Mouse (Mus musculus) intestine, embryonic 16.5 days (tissue): ENCODE results near the gene Sdk2. TPM values are rescaled to one million over a fixed set of nuclear protein-coding genes. Genes with fewer than 3 reads are reported as not detected.

Experiments
- ATAC-seq: fragments of 200-750 bp; cut with Nextera tagmentation; 2 replicates; pipeline ENCODE4 v1.8.0; 2017; ENCODE audit warnings: moderate TSS enrichment, moderate library complexity
- H3K27ac ChIP-seq: fragments of 300-500 bp; sonication (generic); 2 replicates; pipeline ENCODE4 v1.5.1; 2014; ENCODE audit warnings: mild to moderate bottlenecking, low read length
- H3K27me3 ChIP-seq: fragments of 300-500 bp; sonication (generic); replicated peaks from 2 replicates; pipeline ENCODE4 v1.6.1; 2014; ENCODE audit warnings: low read length, control low read depth, mixed read lengths; ENCODE audit not compliant: control insufficient read depth, insufficient read depth
- H3K36me3 ChIP-seq: fragments of 300-500 bp; sonication (generic); 2 replicates; pipeline ENCODE4 v1.6.1; 2014; ENCODE audit warnings: low read length, control low read depth; ENCODE audit not compliant: control insufficient read depth, insufficient read depth
- H3K4me1 ChIP-seq: fragments of 300-500 bp; sonication (generic); 2 replicates; pipeline ENCODE4 v1.6.1; 2014; ENCODE audit warnings: low read length, control low read depth, mixed read lengths; ENCODE audit not compliant: control insufficient read depth, insufficient read depth
- H3K4me2 ChIP-seq: fragments of 300-500 bp; sonication (generic); 2 replicates; pipeline ENCODE4 v1.6.1; 2014; ENCODE audit warnings: low read depth, low read length, control low read depth
- H3K4me3 ChIP-seq: fragments of 300-500 bp; sonication (generic); 2 replicates; pipeline ENCODE4 v1.5.1; 2014; ENCODE audit warnings: mild to moderate bottlenecking, low read length
- H3K9ac ChIP-seq: fragments of 300-500 bp; sonication (generic); 2 replicates; pipeline ENCODE4 v1.6.1; 2014; ENCODE audit warnings: low read depth, low read length
- H3K9me3 ChIP-seq: fragments of 300-500 bp; sonication (generic); 2 replicates; pipeline ENCODE4 v1.6.1; 2016; ENCODE audit warnings: low read length, control low read depth; ENCODE audit not compliant: control insufficient read depth
- WGBS: fragments of 180-500 bp; shearing (Covaris S2); extraction: QIAGEN DNeasy Blood & Tissue Kit; methylation state at CpG from one replicate; pipeline ENCODE4 v1.1.7; 2014; 5-methylcytosine and 5-hydroxymethylcytosine counted together
- polyA plus RNA-seq: library from polyadenylated mRNA; unstranded; fragments of >200 nt; fragmentation: Nextera tagmentation; extraction: Ambion mirVana; gene quantifications from 2 replicates; pipeline ENCODE4 v1.2.1, GENCODE M21; 2015

Gene Sdk2
- polyA plus RNA-seq, 1 experiment from 2014 or later, result 1.5 TPM

GRCm38 (mm10) chr11:113803321-113803941 lies 263.4 kb downstream of the Sdk2 start:
- 66% methylated on average over 9 of the region's 9 CpGs for WGBS
- H3K9me3 ChIP-seq, result no peaks in the 10 kb centered on the region
- H3K9ac ChIP-seq, result no peak overlapping the region
- peaks cover 28% of the 10 kb centered on the region for H3K4me1 ChIP-seq
- H3K4me3 ChIP-seq, result no peak overlapping the region
- ATAC-seq, result no peak
- H3K36me3 ChIP-seq, result no peaks in the 10 kb centered on the region; the same call in 1 of the 2 replicates
- no peak overlapping the region for H3K4me2 ChIP-seq
- H3K27me3 ChIP-seq, result no peaks in the 10 kb centered on the region
- 0 out of 2 replicates have a peak overlapping the region, but pooled peaks have one; percentile 1 for H3K27ac ChIP-seq

DNA sequence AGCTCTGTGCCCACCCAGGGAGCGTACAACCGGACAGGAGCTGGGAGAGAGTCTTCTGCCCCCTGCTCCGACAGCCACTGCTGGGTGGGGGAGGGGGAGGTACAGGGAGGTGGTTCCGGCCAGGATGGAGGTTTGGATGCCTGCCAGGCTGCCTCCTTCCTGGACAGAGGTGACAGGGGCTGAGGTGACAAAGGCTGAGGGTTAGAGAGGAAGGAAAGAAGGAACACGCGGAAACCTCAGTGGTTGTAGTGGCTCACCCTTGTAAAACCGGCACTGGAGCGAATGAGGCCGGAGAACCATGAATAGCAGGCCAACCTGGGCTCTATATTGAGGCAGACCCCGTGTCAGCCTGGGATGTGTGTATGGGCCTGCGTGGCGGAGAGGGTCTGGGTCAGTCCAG lies 264.4 kb downstream of the Sdk2 start:
- H3K27ac ChIP-seq, result peak overlapping the region; percentile 1; the same call in 1 of the 2 replicates
- no peak for ATAC-seq
- H3K4me1 ChIP-seq, result peaks cover 30% of the 10 kb centered on the region
- H3K9me3 ChIP-seq, result no peaks in the 10 kb centered on the region
- H3K36me3 ChIP-seq, result no peaks in the 10 kb centered on the region; the same call in 1 of the 2 replicates
- H3K9ac ChIP-seq, result no peak overlapping the region
- H3K4me2 ChIP-seq, result no peak overlapping the region
- WGBS, result 57% methylated on average over 12 of the region's 12 CpGs
- H3K27me3 ChIP-seq, result no peaks in the 10 kb centered on the region
- no peak overlapping the region for H3K4me3 ChIP-seq

DNA sequence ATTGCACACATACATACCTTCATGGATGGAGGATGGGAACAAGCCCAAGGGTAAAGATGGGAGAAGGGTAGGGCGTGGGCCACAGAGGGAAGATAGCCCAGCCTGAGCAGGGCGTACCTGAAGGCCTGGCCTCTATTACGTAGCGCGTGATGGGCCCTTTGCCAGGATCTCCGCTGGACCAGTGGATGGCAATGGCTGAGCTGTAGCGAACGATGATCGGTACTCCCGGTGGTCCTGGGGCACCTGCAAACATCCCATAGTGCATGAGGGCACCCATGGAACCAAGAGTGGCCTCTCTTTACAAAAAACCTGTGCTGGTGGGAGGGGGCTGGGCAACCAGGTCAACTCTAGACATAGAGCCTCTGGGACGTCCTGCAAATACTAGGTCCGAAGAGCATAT lies 266.8 kb downstream of the Sdk2 start:
- WGBS, result 92% methylated on average over 12 of the region's 12 CpGs
- H3K36me3 ChIP-seq, result no peaks in the 10 kb centered on the region; the same call in 1 of the 2 replicates
- H3K4me3 ChIP-seq, result no peak overlapping the region
- H3K27ac ChIP-seq, result no peak overlapping the region
- no peaks in the 10 kb centered on the region for H3K27me3 ChIP-seq
- no peak for ATAC-seq
- no peak overlapping the region for H3K4me2 ChIP-seq
- no peak overlapping the region for H3K9ac ChIP-seq
- H3K9me3 ChIP-seq, result no peaks in the 10 kb centered on the region
- peaks cover 18% of the 10 kb centered on the region for H3K4me1 ChIP-seq

DNA sequence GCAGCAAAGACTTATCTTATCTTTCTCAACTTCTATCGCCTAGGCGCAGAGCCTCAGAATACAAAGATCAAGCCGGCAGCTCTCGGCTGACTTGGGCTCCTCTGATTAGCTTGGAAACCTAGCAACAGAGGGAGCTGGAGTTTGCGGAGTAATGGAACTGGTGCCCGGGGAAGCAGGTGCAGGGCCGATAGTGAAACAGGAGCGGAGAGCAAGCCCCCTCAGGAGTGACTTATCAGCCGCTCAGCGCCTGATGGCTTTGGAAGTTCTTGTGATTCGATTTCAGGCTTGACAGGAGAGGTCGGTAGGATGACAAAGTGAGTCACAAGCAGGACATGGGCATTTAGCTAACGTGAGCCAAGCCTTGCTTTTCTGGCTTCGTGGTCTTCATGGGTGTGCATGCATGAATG lies 267.8 kb downstream of the Sdk2 start:
- peak overlapping the region; percentile 20; the same call in 1 of the 2 replicates for H3K4me2 ChIP-seq
- H3K27me3 ChIP-seq, result no peaks in the 10 kb centered on the region
- H3K4me3 ChIP-seq, result no peak overlapping the region; the same call in 1 of the 2 replicates
- ATAC-seq, result peak; percentile 75
- H3K9ac ChIP-seq, result no peak overlapping the region
- H3K36me3 ChIP-seq, result no peaks in the 10 kb centered on the region; the same call in 1 of the 2 replicates
- no peaks in the 10 kb centered on the region for H3K9me3 ChIP-seq
- H3K27ac ChIP-seq, result no peak overlapping the region
- peaks cover 18% of the 10 kb centered on the region for H3K4me1 ChIP-seq
- 53% methylated on average over 14 of the region's 14 CpGs for WGBS

- peaks cover 18% of the 10 kb centered on the region for H3K4me1 ChIP-seq
- WGBS, result 74% methylated on average over 6 of the region's 6 CpGs
- no peak overlapping the region for H3K9ac ChIP-seq
- no peak overlapping the region for H3K4me3 ChIP-seq
- H3K27me3 ChIP-seq, result no peaks in the 10 kb centered on the region
- no peak overlapping the region for H3K27ac ChIP-seq
- no peaks in the 10 kb centered on the region; the same call in 1 of the 2 replicates for H3K36me3 ChIP-seq
- ATAC-seq, result no peak
- H3K4me2 ChIP-seq, result no peak overlapping the region
- no peaks in the 10 kb centered on the region for H3K9me3 ChIP-seq
Measured at GRCm38 (mm10) chr11:113798011-113798410, 268.8 kb downstream of the Sdk2 start.

DNA sequence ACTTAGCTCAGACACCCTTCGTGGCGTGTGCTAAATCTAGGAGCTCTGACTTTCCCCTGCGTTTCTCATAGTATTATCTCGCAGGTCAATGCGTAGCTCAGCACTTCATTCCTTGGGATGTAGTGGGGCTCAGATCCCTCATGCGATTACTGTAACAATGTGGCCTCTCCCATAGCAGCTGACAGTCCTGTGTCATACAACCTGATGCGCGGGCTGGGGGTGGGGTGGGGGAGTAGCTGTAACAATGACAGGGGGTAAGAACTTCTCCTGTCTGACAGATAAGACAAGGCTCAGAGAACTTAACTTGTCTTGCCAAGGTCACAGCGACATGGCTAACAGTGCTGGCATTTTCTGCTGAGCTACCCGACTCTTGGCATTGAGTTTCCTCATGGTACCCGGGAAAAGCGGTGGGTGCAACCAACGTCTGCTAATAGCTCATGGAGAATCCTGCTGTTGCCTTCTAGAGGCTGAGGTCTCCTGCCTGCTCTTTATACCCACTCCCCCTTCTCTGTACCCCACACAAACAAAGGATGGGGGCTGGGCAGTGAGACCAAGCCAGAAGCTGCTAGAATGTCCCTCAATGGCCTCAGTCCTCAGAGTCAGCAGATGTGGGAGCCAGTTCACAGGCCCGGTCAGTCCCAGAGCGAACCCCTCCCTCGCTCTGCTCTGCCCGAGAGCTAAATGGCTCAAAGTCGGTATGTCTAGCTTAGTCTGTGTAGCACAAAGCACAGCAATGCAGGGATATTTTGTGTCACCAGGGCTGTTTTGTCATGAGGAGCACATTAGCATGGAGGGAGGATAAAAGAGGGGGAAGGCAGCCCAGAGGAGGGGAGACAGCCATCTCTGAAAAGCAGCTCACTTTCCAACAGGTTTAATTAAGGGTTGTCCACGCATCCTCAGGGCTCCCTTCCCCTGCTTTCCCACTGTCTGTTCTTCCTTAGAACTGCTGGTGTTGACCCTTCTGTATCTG lies 269.5 kb downstream of the Sdk2 start:
- Histone ChIP-seq H3K4me3 (no peak overlapping the region), H3K27me3 (no peaks in the 10 kb centered on the region), H3K27ac (no peak overlapping the region), H3K36me3 (no peaks in the 10 kb centered on the region), H3K4me1 (peaks cover 14% of the 10 kb centered on the region), H3K9me3 (no peaks in the 10 kb centered on the region), H3K4me2 (no peak overlapping the region), H3K9ac (no peak overlapping the region)
- ATAC-seq, result no peak
- 71% methylated on average over 19 of the region's 19 CpGs for WGBS

DNA sequence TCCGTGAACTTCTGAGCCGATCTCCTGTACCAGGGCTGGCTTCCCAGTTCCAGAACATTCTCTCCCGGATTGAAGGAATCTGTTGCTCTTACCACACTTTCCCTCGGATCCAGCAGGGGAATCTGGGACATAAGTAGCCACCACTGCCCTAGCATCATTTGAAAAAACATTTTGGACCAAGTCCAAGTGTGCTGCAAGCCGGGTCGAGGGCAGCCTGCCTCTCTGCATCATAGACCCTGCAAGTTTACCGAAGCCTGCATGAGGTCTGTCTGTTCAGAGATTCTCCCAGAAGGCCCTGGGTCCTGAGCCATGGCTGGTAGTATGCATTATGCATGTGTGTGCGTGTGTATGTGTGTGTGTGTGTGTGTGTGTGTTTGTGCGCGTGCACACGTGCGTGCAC lies 271.0 kb downstream of the Sdk2 start:
- Histone ChIP-seq H3K27ac (no peak overlapping the region), H3K9me3 (no peaks in the 10 kb centered on the region), H3K4me3 (no peak overlapping the region), H3K9ac (0 out of 2 replicates have a peak overlapping the region, but pooled peaks have one; percentile 23), H3K36me3 (no peaks in the 10 kb centered on the region), H3K27me3 (no peaks in the 10 kb centered on the region), H3K4me2 (no peak overlapping the region), H3K4me1 (peaks cover 9% of the 10 kb centered on the region)
- no peak for ATAC-seq
- 76% methylated on average over 12 of the region's 12 CpGs for WGBS

GRCm38 (mm10) chr11:113791357-113792215 lies 275.3 kb downstream of the Sdk2 start:
- Histone ChIP-seq H3K4me1 (peaks cover 18% of the 10 kb centered on the region), H3K9me3 (no peaks in the 10 kb centered on the region), H3K9ac (peak overlapping the region; percentile 31; the same call in 1 of the 2 replicates), H3K36me3 (no peaks in the 10 kb centered on the region), H3K4me2 (no peak overlapping the region), H3K27me3 (no peaks in the 10 kb centered on the region), H3K27ac (no peak overlapping the region), H3K4me3 (no peak overlapping the region)
- 0 out of 2 replicates have a peak, but pooled peaks have one; percentile 23 for ATAC-seq
- 60% methylated on average over 16 of the region's 16 CpGs for WGBS
